Mouse (Mus musculus): ENCODE measurements around the gene Olfr513. TPM values are rescaled to one million over a fixed set of nuclear protein-coding genes. Genes with fewer than 3 reads are reported as not detected.

Olfr513 gene
- total RNA-seq (2021): not detected

DNA sequence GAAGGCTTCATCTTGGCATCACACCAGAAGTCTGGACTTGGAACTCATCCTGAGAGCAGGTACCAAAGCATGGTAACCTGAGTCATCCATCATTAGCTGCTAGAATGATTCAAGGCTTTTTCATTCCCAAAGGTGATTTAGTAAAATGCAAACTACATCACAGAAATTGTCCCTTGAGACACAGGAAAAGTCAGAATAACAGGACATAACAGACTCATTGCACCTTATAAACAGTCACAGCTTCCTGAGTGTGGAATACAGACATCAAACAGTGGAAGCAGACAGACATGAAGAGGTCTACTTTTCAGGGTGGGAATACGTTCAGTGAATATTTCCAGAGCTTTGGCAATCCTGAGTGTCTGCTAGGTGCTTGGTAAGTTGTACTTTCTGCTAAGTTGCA lies at the start of gene Olfr513:
TSS of gene Olfr513 (plus strand) at position 301 of the 400 bp plus-strand sequence.
- intact Hi-C loops (cut with DNase I): no loop called here
- no peak for DNase-seq

DNA sequence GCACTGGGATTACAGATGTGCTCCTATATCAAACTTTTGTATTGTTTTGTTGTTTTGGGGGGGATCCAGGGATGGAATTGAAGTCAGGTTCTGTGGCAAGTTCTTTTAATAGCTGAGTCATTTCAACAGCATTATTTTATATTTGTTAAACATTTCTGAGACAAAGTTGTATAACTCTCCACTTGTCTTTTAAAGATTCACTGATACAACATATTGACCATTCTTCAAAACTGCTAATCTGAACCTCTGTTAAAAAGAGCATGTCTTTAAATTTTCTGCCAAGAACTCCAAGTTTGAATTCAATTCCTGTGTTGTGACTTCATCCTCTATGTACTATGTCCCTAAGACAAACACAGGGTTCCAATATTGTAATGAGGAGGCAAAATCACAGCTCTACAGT lies 37.8 kb upstream of the Olfr513 start, which contains the start of gene Olfr512:
TSS of gene Olfr512 (plus strand) at position 301 of the 400 bp plus-strand sequence.
- no peak for DNase-seq
- intact Hi-C loops (cut with DNase I): no loop called here

DNA sequence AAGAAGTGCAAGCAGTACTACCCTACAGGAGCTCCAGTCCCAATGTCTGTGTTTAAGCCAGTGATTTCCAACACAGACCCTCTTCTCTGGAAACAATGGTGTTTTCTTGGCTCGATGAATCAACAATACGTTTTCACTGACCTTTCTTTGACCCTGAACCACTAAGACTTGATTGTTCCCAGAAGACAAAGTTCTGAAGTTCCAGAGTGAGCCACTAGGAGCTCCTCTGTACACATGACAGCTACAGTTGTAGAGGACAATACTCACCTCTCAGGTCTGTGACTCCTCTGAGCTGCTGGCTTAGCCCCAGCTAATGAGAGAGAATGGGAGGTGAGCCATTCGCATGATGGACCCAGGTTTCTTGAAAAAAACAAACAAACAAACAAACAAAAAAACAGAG lies 9.6 kb downstream of the Olfr513 start:
- intact Hi-C loops (cut with DNase I): no loop called here

DNA sequence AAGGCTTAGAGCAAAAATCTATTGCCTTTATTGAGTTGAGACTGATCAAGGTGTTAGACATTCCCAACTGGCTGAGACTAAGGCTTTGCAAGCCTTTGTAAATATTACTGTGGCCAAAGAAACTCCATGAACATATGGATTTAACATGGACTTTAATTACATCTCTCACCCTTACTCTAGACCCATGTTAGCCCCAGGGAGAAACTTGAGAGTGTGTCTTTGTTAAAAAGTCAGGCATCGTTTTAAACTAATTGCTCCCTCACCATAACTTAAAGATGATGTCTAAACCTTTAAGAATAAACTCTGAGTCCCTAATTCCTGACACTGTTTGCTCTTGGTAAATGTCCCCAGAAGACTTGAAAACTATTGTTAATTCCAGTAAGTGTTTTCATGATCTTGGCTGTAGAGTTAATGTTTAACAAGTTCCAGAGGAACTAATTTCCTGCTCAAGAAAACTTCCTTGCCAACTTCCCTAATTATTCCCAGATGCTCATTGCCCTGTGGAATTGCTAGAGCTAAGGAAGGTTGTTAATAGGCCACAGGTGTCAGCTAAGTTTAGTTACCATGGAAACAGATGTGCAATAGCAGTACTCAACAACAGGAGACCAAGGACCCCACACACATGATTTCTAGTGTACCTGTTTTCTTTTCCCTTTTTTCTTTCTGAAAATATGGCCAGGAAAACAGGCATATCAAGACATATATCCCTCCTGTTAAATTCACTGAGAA lies 46.6 kb downstream of the Olfr513 start:
- intact Hi-C loops (cut with DNase I): no loop called here
- DNase-seq: no peak

More for the DNA sequence above, 9.6 kb downstream of the Olfr513 start:
- DNase-seq: no peak

Other genes starting within 250 kb of the Olfr513 start
- not detected for gene Olfr502, start 225.9 kb upstream of the Olfr513 start, total RNA-seq (2021)
- not detected for gene Olfr503, start 206.4 kb upstream of the Olfr513 start, total RNA-seq (2021)
- gene Olfr504, start 185.2 kb upstream of the Olfr513 start, total RNA-seq (2021): not detected
- not detected for gene Olfr506, start 140.2 kb upstream of the Olfr513 start, total RNA-seq (2021)
- not detected for gene Olfr507, start 129.2 kb upstream of the Olfr513 start, total RNA-seq (2021)
- gene Olfr508, start 121.0 kb upstream of the Olfr513 start, total RNA-seq (2021): not detected
- gene Olfr509, start 99.1 kb upstream of the Olfr513 start, total RNA-seq (2021): not detected
- not detected for gene Olfr510, start 84.6 kb upstream of the Olfr513 start, total RNA-seq (2021)
- gene Olfr512, start 37.7 kb upstream of the Olfr513 start, total RNA-seq (2021): not detected
- not detected for gene Olfr514, start 75.0 kb downstream of the Olfr513 start, total RNA-seq (2021)
- not detected for gene Olfr516, start 99.6 kb downstream of the Olfr513 start, total RNA-seq (2021)
- not detected for gene Olfr517, start 121.4 kb downstream of the Olfr513 start, total RNA-seq (2021)
- gene Olfr518, start 134.0 kb downstream of the Olfr513 start, total RNA-seq (2021): not detected
- gene Olfr519, start 143.4 kb downstream of the Olfr513 start, total RNA-seq (2021): not detected
- 10 to 100 TPM; 21.6 to 22.4 TPM for gene Nlrp10, start 179.2 kb downstream of the Olfr513 start, total RNA-seq (2021)
- 10 to 100 TPM; 90.4 to 91.4 TPM for gene Eif3f, start 183.4 kb downstream of the Olfr513 start, total RNA-seq (2021)
- gene Tub, start 199.4 kb downstream of the Olfr513 start, total RNA-seq (2021): under 1 TPM; 0.14 to 0.67 TPM